Mouse (Mus musculus): ENCODE data around the gene Atxn7l3.
"Not testable (repeated sequence)": the region's sequence is repeated elsewhere in the genome, so short reads cannot be mapped to it uniquely, and the experiment has no call there.

Atxn7l3 gene

GRCm38 (mm10) chr11:102294887-102295597 is 1.4 kb downstream of the Atxn7l3 start:
- DNase-seq = no peak

GRCm38 (mm10) chr11:102294416-102294815 is 2.0 kb downstream of the Atxn7l3 start:
- no peak for DNase-seq

GRCm38 (mm10) chr11:102293971-102294370 is 2.5 kb downstream of the Atxn7l3 start:
- DNase-seq = no peak

DNA sequence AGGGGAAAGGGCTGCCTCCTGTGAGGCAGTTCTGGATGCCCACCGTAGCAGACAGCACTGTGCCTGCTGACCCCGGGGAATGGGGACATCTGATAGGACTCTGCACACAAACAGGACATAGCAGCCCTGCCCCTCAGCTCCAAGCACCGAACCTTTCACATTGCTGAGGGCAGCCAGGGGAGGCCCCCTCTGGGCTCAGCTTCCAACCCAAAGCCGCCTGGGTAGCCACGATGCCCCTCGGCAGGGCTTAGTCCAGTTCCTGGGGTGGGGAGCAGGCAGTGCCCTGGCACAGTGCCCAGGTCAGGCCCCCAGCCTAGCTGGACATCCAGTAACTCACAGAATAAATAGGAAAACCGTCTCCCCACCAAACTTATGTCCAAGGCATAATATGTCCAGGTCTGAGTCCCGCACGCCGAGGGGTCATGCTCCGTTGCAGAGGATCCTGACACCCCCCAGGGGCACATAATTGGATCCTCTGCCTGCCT is 5.3 kb downstream of the Atxn7l3 start:
- DNase-seq = no peak

DNA sequence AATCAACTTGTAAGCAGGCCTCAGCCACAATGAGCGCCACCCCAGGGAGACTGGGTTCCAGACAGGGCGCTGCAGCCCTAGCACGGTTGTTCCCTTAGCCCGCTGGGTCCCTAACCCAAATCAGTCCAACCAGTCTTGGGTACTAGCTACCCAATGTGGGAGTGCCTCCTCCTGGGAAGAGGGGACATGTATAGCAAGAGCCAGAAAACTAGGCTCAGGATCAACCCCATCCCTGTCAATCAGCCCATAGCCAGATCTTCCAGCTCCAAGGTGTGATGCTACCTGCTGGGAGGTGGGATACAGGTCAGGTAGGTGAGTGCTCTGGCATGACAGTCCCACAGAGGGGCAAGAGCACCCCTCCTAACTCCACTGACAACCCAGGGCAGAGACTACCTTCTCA is 6.3 kb downstream of the Atxn7l3 start:
- no peak for DNase-seq

- DNase-seq = no peak
Measured at GRCm38 (mm10) chr11:102289511-102290100, 6.8 kb downstream of the Atxn7l3 start.

GRCm38 (mm10) chr11:102288913-102289312 is 7.5 kb downstream of the Atxn7l3 start:
- no peak for DNase-seq

- DNase-seq = no peak
Measured at GRCm38 (mm10) chr11:102288027-102288804, 8.2 kb downstream of the Atxn7l3 start.

DNA sequence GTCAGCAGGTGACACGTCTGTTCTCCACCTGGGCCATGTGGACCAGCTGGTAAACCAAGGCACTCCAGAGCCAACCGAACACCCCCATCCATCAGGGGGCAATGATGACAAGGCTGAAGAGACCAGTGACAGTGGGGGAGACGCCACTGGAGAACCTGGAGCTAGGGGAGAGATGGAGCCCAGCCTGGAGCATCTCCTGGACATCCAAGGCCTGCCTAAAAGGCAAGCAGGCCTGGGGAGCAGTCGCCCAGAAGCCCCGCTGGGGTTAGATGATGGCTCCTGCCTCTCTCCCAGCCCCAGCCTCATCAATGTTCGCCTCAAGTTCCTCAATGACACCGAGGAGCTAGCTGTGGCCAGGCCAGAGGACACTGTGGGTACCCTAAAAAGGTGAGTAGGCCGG is 8.9 kb downstream of the Atxn7l3 start:
- DNase-seq = no peak

- DNase-seq = no peak
Measured at GRCm38 (mm10) chr11:102285095-102285834, 11.2 kb downstream of the Atxn7l3 start.

- peak; percentile 99 for DNase-seq
Measured at GRCm38 (mm10) chr11:102284501-102285094, 11.8 kb downstream of the Atxn7l3 start, which contains the start of gene Tmub2. Gene Tmub2 (plus strand): TSS chr11:102284931.

GRCm38 (mm10) chr11:102283922-102284321 is 12.5 kb downstream of the Atxn7l3 start:
- DNase-seq = no peak

- DNase-seq = not testable (repeated sequence)
Measured at GRCm38 (mm10) chr11:102280267-102280666, 16.2 kb downstream of the Atxn7l3 start.

GRCm38 (mm10) chr11:102279595-102279994 is 16.8 kb downstream of the Atxn7l3 start:
- DNase-seq = no peak

DNA sequence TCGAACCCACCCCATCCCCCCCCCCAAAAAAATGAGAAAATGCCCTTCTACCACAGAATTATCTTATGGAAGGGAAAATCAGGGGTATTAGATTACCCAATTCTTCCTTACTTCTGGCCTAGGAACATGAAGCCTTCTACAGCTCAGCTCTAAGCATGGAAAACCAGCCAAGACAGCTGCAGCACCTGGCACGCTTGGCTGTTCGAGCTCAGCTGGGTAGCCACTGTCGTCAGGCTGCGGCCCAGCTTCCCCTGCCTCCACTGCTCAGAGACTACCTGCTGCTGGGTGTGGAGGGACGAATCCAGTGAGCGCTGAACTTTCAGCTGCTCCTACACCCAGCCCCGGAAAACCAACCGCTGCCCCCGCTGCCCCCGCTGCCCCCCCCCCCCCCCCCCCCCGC is 18.7 kb downstream of the Atxn7l3 start:
- DNase-seq = no peak

DNA sequence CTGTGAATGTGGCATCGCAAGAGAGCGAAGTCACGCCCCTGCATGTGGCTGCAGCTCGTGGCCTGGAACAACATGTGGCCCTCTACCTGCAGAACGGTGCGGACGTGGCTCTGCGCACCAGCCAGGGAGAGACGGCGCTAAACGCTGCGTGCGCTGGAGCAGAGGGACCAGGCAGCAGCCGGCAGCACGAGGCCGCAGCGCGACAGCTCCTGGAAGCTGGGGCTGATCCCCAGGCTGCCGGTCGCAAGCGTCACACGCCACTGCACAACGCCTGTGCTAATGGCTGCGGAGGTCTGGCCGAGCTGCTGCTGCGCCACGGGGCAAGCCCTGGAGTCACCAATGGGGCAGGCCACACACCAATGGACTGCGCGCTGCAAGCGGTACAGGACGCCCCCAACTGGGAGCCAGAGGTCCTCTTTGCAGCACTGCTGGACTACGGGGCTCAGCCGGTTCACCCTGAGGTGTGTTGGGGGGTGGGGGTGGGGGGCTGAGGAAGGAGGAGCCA is 20.0 kb downstream of the Atxn7l3 start:
- peak; percentile 80 for DNase-seq

DNA sequence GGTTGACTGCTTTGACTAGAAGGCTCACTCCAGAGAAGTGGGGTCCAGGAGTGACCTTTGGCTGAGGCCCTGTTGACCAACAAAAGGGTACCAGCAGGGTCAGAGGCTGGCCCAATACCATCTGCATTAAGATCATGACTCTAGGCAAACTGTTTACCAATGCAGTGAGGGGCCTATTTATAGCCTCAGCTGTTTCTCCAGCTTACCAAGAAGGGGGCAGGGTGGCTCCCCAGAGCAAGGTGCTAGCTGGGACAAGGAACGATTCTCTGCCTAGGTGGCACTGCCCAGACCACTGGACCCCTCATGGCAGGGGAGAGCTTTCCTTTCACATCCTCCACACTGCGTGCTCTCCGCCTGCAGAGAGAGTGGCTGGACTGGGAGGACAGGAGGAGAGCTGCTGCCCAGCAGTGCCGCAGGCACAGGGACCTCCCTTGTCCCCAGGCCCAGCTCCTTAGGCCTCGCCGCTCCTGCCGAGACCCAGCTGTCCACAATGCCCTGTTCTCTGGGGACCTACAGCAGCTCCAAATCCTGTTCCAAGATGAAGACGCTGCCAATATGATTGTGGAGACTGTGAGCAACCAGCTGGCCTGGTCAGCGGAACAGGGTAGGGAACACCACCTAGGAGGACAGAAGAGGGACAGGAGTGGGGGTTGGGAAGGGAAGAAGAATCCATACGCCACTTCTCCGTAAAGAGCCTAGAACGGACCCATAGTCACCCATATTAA is 27.7 kb downstream of the Atxn7l3 start, which contains the start of gene Asb16:
TSS of gene Asb16 (plus strand) at position 224 of the 725 bp plus-strand sequence.
- no peak for DNase-seq

- DNase-seq = peak; percentile 88
Measured at GRCm38 (mm10) chr11:102267480-102267879, 29.0 kb downstream of the Atxn7l3 start.

- no peak for DNase-seq
Measured at GRCm38 (mm10) chr11:102266631-102267355, 29.6 kb downstream of the Atxn7l3 start.

- no peak for DNase-seq
Measured at GRCm38 (mm10) chr11:102265816-102266215, 30.6 kb downstream of the Atxn7l3 start.

DNA sequence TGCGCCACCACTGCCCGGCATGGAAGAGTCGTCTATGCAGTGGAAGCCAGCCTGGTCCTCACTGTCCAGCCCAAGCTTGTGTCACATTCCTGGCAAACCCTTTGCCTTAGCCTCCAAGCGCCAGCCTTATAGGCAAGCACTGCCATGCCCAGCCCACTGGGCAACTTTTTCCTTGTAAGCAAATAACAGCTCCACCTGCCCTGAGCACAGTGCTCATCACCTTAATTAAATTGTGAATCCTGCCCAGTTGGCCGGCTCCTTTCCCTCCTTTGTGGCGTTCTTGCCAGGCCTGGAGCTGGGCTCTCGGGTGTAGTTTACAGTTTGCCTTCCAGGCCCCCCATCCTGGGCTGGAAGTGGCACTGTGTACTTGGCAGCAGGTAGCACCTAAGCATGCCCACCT is 33.2 kb downstream of the Atxn7l3 start:
- DNase-seq = no peak

Data from embryo, embryonic 11 days (tissue).